Mouse (Mus musculus): ENCODE measurements around the gene Ran. TPM values are rescaled to one million over a fixed set of nuclear protein-coding genes. Genes with fewer than 3 reads are reported as not detected.

Gene Ran
- polyA plus RNA-seq, 1 experiment from 2014 or later: 343 TPM

DNA sequence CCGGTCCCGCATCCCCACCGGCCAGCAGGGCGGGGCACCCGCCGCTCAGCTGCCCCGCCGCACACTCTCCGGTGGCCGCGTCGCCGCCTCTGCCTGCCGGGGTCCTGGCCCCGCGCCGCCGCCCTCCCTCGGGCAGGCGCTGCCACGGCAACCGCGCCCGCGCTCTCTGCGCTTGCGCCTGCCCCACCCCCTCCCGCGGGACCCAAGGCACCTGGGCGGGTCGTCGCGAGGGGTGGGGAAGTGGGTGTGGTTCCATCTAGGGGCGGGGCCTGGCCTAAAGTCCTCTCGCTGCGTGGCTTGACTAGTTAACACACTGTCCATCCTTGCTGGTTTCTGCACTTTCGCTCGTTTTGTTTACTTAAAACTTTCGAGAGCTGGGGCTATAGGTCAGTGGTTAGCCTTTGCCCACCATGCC is 11.4 kb upstream of the Ran start, which contains the start of gene Stx2:
Gene Stx2 (minus strand): TSS at position 163 of the 415 bp plus-strand sequence.
- Histone ChIP-seq H3K9me3 (ENCODE audit: control insufficient read depth, low read length) (no peaks in the 10 kb centered on the region), H3K4me3 (replicated peaks; ENCODE audit: low read length) (peak within 1 kb of the TSS; percentile 54), H3K9ac (peak within 1 kb of the TSS; percentile 68), H3K27ac (0 out of 2 replicates have a peak within 1 kb of the TSS, but pooled peaks have one; percentile 3), H3K36me3 (replicated peaks; ENCODE audit: control insufficient read depth, insufficient read depth) (peaks cover 8% of the 10 kb centered on the region; the same call in 1 of the 2 replicates), H3K4me1 (replicated peaks; ENCODE audit: control insufficient read depth, insufficient read depth, low read length) (peaks cover 17% of the 10 kb centered on the region), H3K4me2 (replicated peaks) (peak within 1 kb of the TSS; percentile 51), H3K27me3 (ENCODE audit: control insufficient read depth, insufficient read depth, low read length) (no peaks in the 10 kb centered on the region)
- WGBS: under 1% methylated on average over 37 of the region's 39 CpGs
- DNase-seq (ENCODE audit: low spot score) (peak; percentile 80), ATAC-seq (ENCODE audit: low FRiP score) (peak; percentile 88)

DNA sequence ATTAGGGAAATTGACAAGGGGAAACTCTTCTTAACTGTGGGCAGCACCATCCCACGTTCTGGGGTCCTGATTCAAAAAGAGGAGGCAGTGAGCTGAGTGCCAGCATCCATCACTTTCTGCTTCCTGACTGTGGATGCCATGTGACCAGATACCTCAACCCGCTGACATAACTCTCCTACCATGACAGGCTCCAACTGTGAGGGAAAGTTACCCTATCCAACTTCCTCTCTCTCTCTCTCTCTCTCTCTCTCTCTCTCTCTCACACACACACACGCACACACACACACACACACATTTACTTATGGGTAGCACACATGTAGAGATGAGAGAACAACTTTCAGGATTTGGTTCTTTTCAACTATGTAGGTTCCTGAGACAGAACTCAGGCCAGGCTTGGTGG is 10.3 kb upstream of the Ran start:
- H3K4me1 ChIP-seq (replicated peaks; ENCODE audit: control insufficient read depth, insufficient read depth, low read length): peaks cover 17% of the 10 kb centered on the region
- no peak overlapping the region for H3K9ac ChIP-seq
- H3K9me3 ChIP-seq (ENCODE audit: control insufficient read depth, low read length): no peaks in the 10 kb centered on the region
- WGBS: 78% methylated on average over 3 of the region's 3 CpGs
- no peaks in the 10 kb centered on the region for H3K27me3 ChIP-seq (ENCODE audit: control insufficient read depth, insufficient read depth, low read length)
- DNase-seq (ENCODE audit: low spot score) (no peak), ATAC-seq (ENCODE audit: low FRiP score) (no peak)
- H3K4me2 ChIP-seq (replicated peaks): no peak overlapping the region
- no peak overlapping the region for H3K4me3 ChIP-seq (replicated peaks; ENCODE audit: low read length)
- H3K27ac ChIP-seq: no peak overlapping the region
- peaks cover 8% of the 10 kb centered on the region; the same call in 1 of the 2 replicates for H3K36me3 ChIP-seq (replicated peaks; ENCODE audit: control insufficient read depth, insufficient read depth)

DNA sequence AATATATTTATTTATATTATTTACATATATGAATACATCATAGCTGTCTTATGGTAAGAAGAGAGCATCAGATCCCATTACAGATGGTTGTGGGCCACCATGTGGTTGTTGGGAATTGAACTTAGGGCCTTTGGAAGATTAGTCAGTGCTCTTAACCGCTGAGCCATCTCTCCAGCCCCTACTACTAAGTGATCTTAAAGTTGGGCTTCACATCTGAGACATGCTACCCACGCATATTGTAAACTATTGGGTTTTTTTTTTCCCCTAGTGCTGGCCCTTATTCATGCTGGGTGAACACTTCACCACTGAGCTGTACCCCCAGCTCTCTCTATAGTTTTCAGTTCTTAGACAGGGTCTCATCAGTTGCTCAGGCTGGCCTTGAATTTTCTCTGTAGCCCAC is 8.9 kb upstream of the Ran start:
- WGBS: 83% methylated on average over 2 of the region's 2 CpGs
- ATAC-seq (ENCODE audit: low FRiP score): no peak
- no peak overlapping the region for H3K9ac ChIP-seq

DNA sequence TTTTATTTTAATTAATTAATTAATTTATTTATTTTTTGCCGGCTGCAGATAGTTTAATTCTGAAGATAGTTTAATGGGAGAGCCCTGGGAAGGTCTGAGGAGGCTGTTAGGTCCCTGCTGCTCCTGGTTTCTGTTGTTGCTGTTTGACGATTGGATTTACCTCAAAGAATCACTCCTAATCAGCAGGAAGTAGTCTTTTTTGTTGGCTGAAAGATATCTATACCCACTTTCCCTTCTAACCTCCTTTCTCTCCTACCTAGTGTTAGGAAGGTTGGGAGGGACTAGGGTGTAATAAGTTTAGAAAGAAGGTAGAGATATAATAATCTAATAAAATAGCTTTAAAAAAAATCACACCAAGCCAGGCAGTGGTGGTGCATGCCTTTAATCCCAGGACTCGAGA is 4.8 kb upstream of the Ran start:
- WGBS: 85% methylated on average over 3 of the region's 3 CpGs
- ATAC-seq (ENCODE audit: low FRiP score): no peak

More for the DNA sequence above, 8.9 kb upstream of the Ran start:
- Histone ChIP-seq H3K36me3 (replicated peaks; ENCODE audit: control insufficient read depth, insufficient read depth) (no peaks in the 10 kb centered on the region), H3K4me1 (replicated peaks; ENCODE audit: control insufficient read depth, insufficient read depth, low read length) (peaks cover 13% of the 10 kb centered on the region), H3K4me3 (replicated peaks; ENCODE audit: low read length) (no peak overlapping the region), H3K9me3 (ENCODE audit: control insufficient read depth, low read length) (no peaks in the 10 kb centered on the region), H3K27me3 (ENCODE audit: control insufficient read depth, insufficient read depth, low read length) (no peaks in the 10 kb centered on the region), H3K27ac (no peak overlapping the region), H3K4me2 (replicated peaks) (no peak overlapping the region)
- DNase-seq (ENCODE audit: low spot score): no peak

DNA sequence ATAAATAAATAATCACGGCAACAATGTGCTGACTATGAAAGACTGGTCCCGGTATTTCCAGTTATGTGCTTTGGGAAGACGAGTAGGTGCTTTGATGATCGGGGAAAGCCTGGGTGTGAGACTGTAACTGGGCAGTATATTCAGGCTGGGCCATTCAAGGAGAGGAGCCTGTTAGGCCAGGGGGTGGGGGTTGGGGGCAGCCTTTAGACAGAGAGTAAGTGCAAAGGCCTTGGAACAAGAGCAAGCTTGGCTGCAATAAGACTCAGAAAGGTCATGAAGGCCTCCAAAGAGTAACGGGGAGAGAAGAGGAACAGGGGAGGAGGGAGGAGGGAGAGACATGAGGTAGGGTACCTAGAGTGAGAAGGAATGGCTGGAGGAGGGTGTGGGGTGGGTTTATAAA is 4.3 kb upstream of the Ran start:
- H3K9me3 ChIP-seq (ENCODE audit: control insufficient read depth, low read length): no peaks in the 10 kb centered on the region
- H3K27ac ChIP-seq: no peak overlapping the region
- no peaks in the 10 kb centered on the region for H3K36me3 ChIP-seq (replicated peaks; ENCODE audit: control insufficient read depth, insufficient read depth)
- WGBS: 86% methylated on average over 5 of the region's 5 CpGs
- no peak overlapping the region for H3K4me2 ChIP-seq (replicated peaks)
- H3K9ac ChIP-seq: no peak overlapping the region
- no peak overlapping the region for H3K4me3 ChIP-seq (replicated peaks; ENCODE audit: low read length)
- no peak for ATAC-seq (ENCODE audit: low FRiP score)
- no peak for DNase-seq (ENCODE audit: low spot score)
- no peaks in the 10 kb centered on the region for H3K27me3 ChIP-seq (ENCODE audit: control insufficient read depth, insufficient read depth, low read length)
- peaks cover 4% of the 10 kb centered on the region; the same call in 1 of the 2 replicates for H3K4me1 ChIP-seq (replicated peaks; ENCODE audit: control insufficient read depth, insufficient read depth, low read length)

More for the DNA sequence above, 4.8 kb upstream of the Ran start:
- Histone ChIP-seq H3K9me3 (ENCODE audit: control insufficient read depth, low read length) (no peaks in the 10 kb centered on the region), H3K4me2 (replicated peaks) (no peak overlapping the region), H3K4me1 (replicated peaks; ENCODE audit: control insufficient read depth, insufficient read depth, low read length) (peaks cover 4% of the 10 kb centered on the region; the same call in 1 of the 2 replicates), H3K4me3 (replicated peaks; ENCODE audit: low read length) (no peak overlapping the region), H3K9ac (no peak overlapping the region), H3K27ac (no peak overlapping the region), H3K36me3 (replicated peaks; ENCODE audit: control insufficient read depth, insufficient read depth) (no peaks in the 10 kb centered on the region), H3K27me3 (ENCODE audit: control insufficient read depth, insufficient read depth, low read length) (no peaks in the 10 kb centered on the region)
- no peak for DNase-seq (ENCODE audit: low spot score)

DNA sequence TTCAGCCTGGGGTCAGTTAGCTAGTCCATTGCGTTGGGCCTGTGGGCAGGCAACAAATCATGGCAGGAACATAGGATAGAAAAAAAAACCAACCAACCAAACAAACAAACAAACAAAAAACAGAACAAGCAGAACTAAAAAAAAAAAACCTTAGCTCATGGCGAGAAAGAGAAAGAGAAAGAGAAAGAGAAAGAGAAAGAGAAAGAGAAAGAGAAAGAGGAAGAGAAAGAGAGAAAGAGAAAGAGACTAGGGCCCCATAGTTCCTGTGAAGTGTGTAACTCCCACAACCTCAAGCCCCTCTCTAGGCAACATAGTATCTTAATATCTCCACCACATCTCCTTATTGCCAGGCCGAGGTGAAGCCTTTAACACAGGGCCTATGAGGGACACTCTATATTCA is 3.5 kb upstream of the Ran start:
- Histone ChIP-seq H3K27ac (no peak overlapping the region), H3K4me1 (replicated peaks; ENCODE audit: control insufficient read depth, insufficient read depth, low read length) (peaks cover 7% of the 10 kb centered on the region), H3K9ac (no peak overlapping the region), H3K4me2 (replicated peaks) (no peak overlapping the region), H3K9me3 (ENCODE audit: control insufficient read depth, low read length) (no peaks in the 10 kb centered on the region), H3K36me3 (replicated peaks; ENCODE audit: control insufficient read depth, insufficient read depth) (no peaks in the 10 kb centered on the region), H3K27me3 (ENCODE audit: control insufficient read depth, insufficient read depth, low read length) (no peaks in the 10 kb centered on the region), H3K4me3 (replicated peaks; ENCODE audit: low read length) (no peak overlapping the region)
- ATAC-seq (ENCODE audit: low FRiP score) (no peak), DNase-seq (ENCODE audit: low spot score) (no peak)
- WGBS: 92% methylated on average over 3 of the region's 3 CpGs

DNA sequence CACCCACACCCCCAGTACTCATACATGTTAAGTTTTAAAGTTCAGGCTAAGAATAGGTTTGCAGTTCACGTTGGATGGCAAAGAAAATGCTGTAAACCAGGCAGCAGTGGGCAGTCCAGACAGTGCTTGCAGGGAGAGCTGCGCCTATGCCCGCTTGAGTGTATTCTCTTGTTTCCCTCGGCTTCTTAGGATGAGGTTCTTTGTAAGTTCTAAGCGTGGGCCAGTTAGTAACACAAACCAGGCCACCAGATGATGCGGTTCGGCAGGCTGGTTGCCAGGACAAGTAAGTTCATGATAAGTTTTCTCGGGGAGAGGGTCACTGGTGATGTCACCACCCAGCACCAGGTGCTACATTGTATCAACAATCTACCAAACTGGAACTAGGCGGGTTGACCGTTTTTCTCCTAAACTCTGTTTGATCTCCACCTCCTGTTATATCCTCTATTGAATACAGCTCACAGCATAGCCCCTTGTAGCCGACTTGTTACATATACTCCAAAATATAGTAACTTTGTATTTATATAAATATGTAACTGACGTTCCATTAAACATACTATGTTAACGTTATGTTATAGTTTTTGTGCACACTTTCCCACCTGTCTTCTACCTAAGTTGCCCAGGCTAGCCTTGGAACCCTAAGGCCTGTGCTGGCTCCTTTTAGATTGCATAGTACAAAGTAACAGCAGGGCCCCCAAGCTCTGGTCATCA is 933 bp upstream of the Ran start:
- no peak for ATAC-seq (ENCODE audit: low FRiP score)
- H3K27ac ChIP-seq: peak overlapping the region; percentile 99
- peaks cover 14% of the 10 kb centered on the region for H3K4me1 ChIP-seq (replicated peaks; ENCODE audit: control insufficient read depth, insufficient read depth, low read length)
- no peaks in the 10 kb centered on the region for H3K27me3 ChIP-seq (ENCODE audit: control insufficient read depth, insufficient read depth, low read length)
- peak overlapping the region; percentile 55 for H3K4me2 ChIP-seq (replicated peaks)
- peak overlapping the region; percentile 95 for H3K4me3 ChIP-seq (replicated peaks; ENCODE audit: low read length)
- DNase-seq (ENCODE audit: low spot score): no peak
- 86% methylated on average over 13 of the region's 13 CpGs for WGBS
- peak overlapping the region; percentile 75 for H3K9ac ChIP-seq
- H3K9me3 ChIP-seq (ENCODE audit: control insufficient read depth, low read length): no peaks in the 10 kb centered on the region
- H3K36me3 ChIP-seq (replicated peaks; ENCODE audit: control insufficient read depth, insufficient read depth): peaks cover 21% of the 10 kb centered on the region

DNA sequence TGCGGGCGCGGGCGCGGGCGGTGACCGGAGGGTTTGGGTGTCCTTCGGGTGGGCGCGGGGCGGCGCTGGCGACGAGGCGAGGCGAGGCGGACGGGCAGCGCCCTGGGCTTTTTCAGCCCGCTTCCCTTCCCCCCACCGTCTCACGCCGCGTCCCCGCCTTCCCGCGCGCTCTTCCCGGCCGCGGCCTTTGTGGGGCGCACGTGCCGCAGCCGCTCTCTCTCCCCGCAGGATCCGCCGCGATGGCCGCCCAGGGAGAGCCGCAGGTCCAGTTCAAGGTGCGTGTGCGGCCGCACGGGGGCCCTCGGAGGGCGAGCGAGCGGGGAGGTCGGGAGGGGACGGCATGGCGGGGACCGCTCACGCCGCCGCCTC is 415 bp downstream of the Ran start:
- Histone ChIP-seq H3K4me3 (replicated peaks; ENCODE audit: low read length) (peak overlapping the region; percentile 95), H3K4me2 (replicated peaks) (peak overlapping the region; percentile 91), H3K4me1 (replicated peaks; ENCODE audit: control insufficient read depth, insufficient read depth, low read length) (peaks cover 14% of the 10 kb centered on the region), H3K9ac (peak overlapping the region; percentile 92), H3K27me3 (ENCODE audit: control insufficient read depth, insufficient read depth, low read length) (no peaks in the 10 kb centered on the region), H3K36me3 (replicated peaks; ENCODE audit: control insufficient read depth, insufficient read depth) (peaks cover 34% of the 10 kb centered on the region), H3K9me3 (ENCODE audit: control insufficient read depth, low read length) (no peaks in the 10 kb centered on the region), H3K27ac (peak overlapping the region; percentile 99)
- peak; percentile 77 for ATAC-seq (ENCODE audit: low FRiP score)
- WGBS: 0% methylated on average over 49 of the region's 56 CpGs
- peak; percentile 78 for DNase-seq (ENCODE audit: low spot score)

DNA sequence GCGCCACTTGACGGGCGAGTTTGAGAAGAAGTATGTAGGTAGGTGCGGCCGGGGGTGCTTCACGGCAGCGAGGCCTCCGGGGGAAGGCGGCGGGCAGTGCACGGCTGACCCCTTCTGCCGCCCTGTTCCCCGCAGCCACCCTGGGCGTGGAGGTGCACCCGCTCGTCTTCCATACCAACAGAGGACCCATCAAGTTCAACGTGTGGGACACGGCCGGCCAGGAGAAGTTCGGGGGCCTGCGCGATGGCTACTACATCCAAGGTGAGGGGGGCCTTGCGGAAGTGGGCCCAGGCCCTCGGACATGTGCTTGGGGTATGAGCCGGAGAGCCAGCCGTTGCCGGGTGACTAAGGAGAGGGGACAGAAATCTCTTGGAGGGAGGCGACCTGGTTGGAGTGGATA is 862 bp downstream of the Ran start:
- DNase-seq (ENCODE audit: low spot score) (no peak), ATAC-seq (ENCODE audit: low FRiP score) (peak; percentile 4; the same call in 1 of the 2 replicates)
- Histone ChIP-seq H3K36me3 (replicated peaks; ENCODE audit: control insufficient read depth, insufficient read depth) (peaks cover 35% of the 10 kb centered on the region), H3K4me1 (replicated peaks; ENCODE audit: control insufficient read depth, insufficient read depth, low read length) (peaks cover 14% of the 10 kb centered on the region), H3K9me3 (ENCODE audit: control insufficient read depth, low read length) (no peaks in the 10 kb centered on the region), H3K9ac (peak overlapping the region; percentile 92), H3K4me3 (replicated peaks; ENCODE audit: low read length) (peak overlapping the region; percentile 95), H3K27me3 (ENCODE audit: control insufficient read depth, insufficient read depth, low read length) (no peaks in the 10 kb centered on the region), H3K27ac (peak overlapping the region; percentile 99), H3K4me2 (replicated peaks) (peak overlapping the region; percentile 91)
- 8% methylated on average over 28 of the region's 28 CpGs for WGBS

Data from hindbrain, embryonic 14.5 days (tissue).